Mouse (Mus musculus) MEL (cell line): ENCODE measurements around the gene Sgsm1. TPM values are rescaled to one million over a fixed set of nuclear protein-coding genes. Genes with fewer than 3 reads are reported as not detected.

ENCODE experiments used
- DNase-seq: peaks from one replicate; pipeline ENCODE4 v3.0.0; 2011; ENCODE audit warnings: low read depth, low spot score
- H3K27ac ChIP-seq: 2 replicates; pipeline ENCODE4 v1.5.1; 2012; ENCODE audit warnings: low read depth, mild to moderate bottlenecking, control low read depth, low read length, moderate library complexity; ENCODE audit not compliant: control insufficient read depth
- H3K27me3 ChIP-seq, 2 experiments: fragments of 150-350 bp in 1 of 2; sonication (generic) in 1 of 2; 2 replicates each; pipeline ENCODE4 v1.6.1; 2012; ENCODE audit warnings: low read length in 2 of 2, mild to moderate bottlenecking in 2 of 2, improper control_type of control experiment in 1 of 2, moderate library complexity in 1 of 2; ENCODE audit not compliant: insufficient read depth in 2 of 2, control insufficient read depth in 1 of 2
- H3K36me3 ChIP-seq, 2 experiments: 2 replicates each; pipeline ENCODE4 v1.6.1; 2012 to 2014; ENCODE audit warnings: low read length in 2 of 2, improper control_type of control experiment in 1 of 2, inconsistent platforms in 1 of 2, mild to moderate bottlenecking in 1 of 2; ENCODE audit not compliant: insufficient read depth in 2 of 2, control insufficient read depth in 1 of 2
- H3K4me1 ChIP-seq, 2 experiments: fragments of 150-350 bp in 1 of 2; sonication (generic) in 1 of 2; 2 replicates each; pipeline ENCODE4 v1.6.1; 2012; ENCODE audit warnings: low read length in 2 of 2, improper control_type of control experiment in 1 of 2, mild to moderate bottlenecking in 1 of 2; ENCODE audit not compliant: insufficient read depth in 2 of 2, control insufficient read depth in 1 of 2
- H3K4me3 ChIP-seq, 2 experiments: fragments of 150-350 bp in 1 of 2; sonication (generic) in 1 of 2; 2 replicates each; pipeline ENCODE4 v1.5.1; 2012; ENCODE audit warnings: low read depth in 2 of 2, low read length in 2 of 2, mild to moderate bottlenecking in 2 of 2, moderate library complexity in 2 of 2, control low read depth in 1 of 2, improper control_type of control experiment in 1 of 2; ENCODE audit not compliant: control insufficient read depth in 1 of 2, insufficient read depth in 1 of 2
- H3K79me2 ChIP-seq: 2 replicates; pipeline ENCODE4 v1.6.1; 2012; ENCODE audit warnings: mild to moderate bottlenecking, low read length, moderate library complexity; ENCODE audit not compliant: control insufficient read depth, poor library complexity, insufficient read depth
- H3K9ac ChIP-seq: 2 replicates; pipeline ENCODE4 v1.6.1; 2012; ENCODE audit warnings: low read depth, mild to moderate bottlenecking, control low read depth, low read length, moderate library complexity; ENCODE audit not compliant: control insufficient read depth, poor library complexity, severe bottlenecking
- H3K9me3 ChIP-seq: fragments of 150-350 bp; sonication (generic); replicated peaks from 2 replicates; pipeline ENCODE4 v1.6.1; 2012; ENCODE audit warnings: mild to moderate bottlenecking, low read length, improper control_type of control experiment, moderate library complexity; ENCODE audit not compliant: insufficient read depth
- BHLHE40 ChIP-seq: IDR thresholded peaks from 2 replicates; pipeline ENCODE4 v1.6.1; 2012; ENCODE audit warnings: low read depth, mild to moderate bottlenecking, inconsistent platforms, low read length, improper control_type of control experiment, borderline replicate concordance
- CHD2 ChIP-seq: IDR thresholded peaks from 2 replicates; pipeline ENCODE4 v1.6.1; 2011; ENCODE audit warnings: low read length, improper control_type of control experiment
- CTCF ChIP-seq, 3 experiments: IDR thresholded peaks in 2 of 3; conservative IDR thresholded peaks in 1 of 3; 2 replicates each; pipeline ENCODE4 v1.5.1; 2011 to 2012; ENCODE audit warnings: low read length in 3 of 3, low read depth in 2 of 3, mild to moderate bottlenecking in 2 of 3, improper control_type of control experiment in 1 of 3, inconsistent platforms in 1 of 3, mixed read lengths in 1 of 3, moderate library complexity in 1 of 3; ENCODE audit not compliant: control insufficient read depth in 1 of 3, insufficient read depth in 1 of 3, poor library complexity in 1 of 3, severe bottlenecking in 1 of 3
- E2F4 ChIP-seq: IDR thresholded peaks from 2 replicates; pipeline ENCODE4 v1.6.1; 2011; ENCODE audit warnings: low read depth, low read length, improper control_type of control experiment, borderline replicate concordance
- ELF1 ChIP-seq: IDR thresholded peaks from 2 replicates; pipeline ENCODE4 v1.6.1; 2014; ENCODE audit warnings: low read depth, mild to moderate bottlenecking, inconsistent platforms, low read length, improper control_type of control experiment, moderate library complexity
- GABPA ChIP-seq: IDR thresholded peaks from 2 replicates; pipeline ENCODE4 v1.6.1; 2012; ENCODE audit warnings: low read depth, mild to moderate bottlenecking, inconsistent platforms, low read length, improper control_type of control experiment, moderate library complexity
- HCFC1 ChIP-seq: IDR thresholded peaks from 2 replicates; pipeline ENCODE4 v1.6.1; 2012; ENCODE audit warnings: low read depth, mild to moderate bottlenecking, inconsistent platforms, low read length, improper control_type of control experiment, moderate library complexity
- MAFK ChIP-seq: IDR thresholded peaks from 2 replicates; pipeline ENCODE4 v1.6.1; 2011; ENCODE audit warnings: low read depth, mild to moderate bottlenecking, low read length, improper control_type of control experiment, borderline replicate concordance
- MAX ChIP-seq: IDR thresholded peaks from 2 replicates; pipeline ENCODE4 v1.6.1; 2011; ENCODE audit warnings: low read length, improper control_type of control experiment
- MAZ ChIP-seq: IDR thresholded peaks from 2 replicates; pipeline ENCODE4 v1.6.1; 2012; ENCODE audit warnings: low read depth, mild to moderate bottlenecking, inconsistent platforms, low read length, improper control_type of control experiment
- MEF2A ChIP-seq: IDR thresholded peaks from 2 replicates; pipeline ENCODE4 v1.6.1; 2014; ENCODE audit warnings: low read depth, mild to moderate bottlenecking, inconsistent platforms, low read length, improper control_type of control experiment; ENCODE audit not compliant: poor library complexity, insufficient replicate concordance, severe bottlenecking; ENCODE audit errors: extremely low read depth
- MXI1 ChIP-seq: IDR thresholded peaks from 2 replicates; pipeline ENCODE4 v1.6.1; 2011; ENCODE audit warnings: mild to moderate bottlenecking, low read depth, low read length, improper control_type of control experiment
- MYB ChIP-seq: IDR thresholded peaks from 2 replicates; pipeline ENCODE4 v1.6.1; 2011; ENCODE audit warnings: mild to moderate bottlenecking, low read depth, low read length, improper control_type of control experiment
- POLR2AphosphoS2 ChIP-seq: IDR thresholded peaks from 2 replicates; pipeline ENCODE4 v1.6.1; 2011; ENCODE audit warnings: low read length, improper control_type of control experiment
- POLR2AphosphoS5 ChIP-seq: IDR thresholded peaks from 2 replicates; pipeline ENCODE4 v1.6.1; 2012; ENCODE audit warnings: low read depth, borderline replicate concordance, mild to moderate bottlenecking, inconsistent platforms, low read length, moderate library complexity, mixed read lengths
- RCOR1 ChIP-seq: IDR thresholded peaks from 2 replicates; pipeline ENCODE4 v1.6.1; 2012; ENCODE audit warnings: low read depth, mild to moderate bottlenecking, inconsistent platforms, low read length, improper control_type of control experiment
- SMC3 ChIP-seq: IDR thresholded peaks from 2 replicates; pipeline ENCODE4 v1.6.1; 2011; ENCODE audit warnings: low read depth, low read length, improper control_type of control experiment
- TAL1 ChIP-seq: IDR thresholded peaks from 2 replicates; pipeline ENCODE4 v1.6.1; 2012; ENCODE audit warnings: mild to moderate bottlenecking, inconsistent platforms, low read length, moderate library complexity, mixed read lengths
- TBP ChIP-seq: IDR thresholded peaks from 2 replicates; pipeline ENCODE4 v1.8.0; 2011; ENCODE audit warnings: low read depth, low read length, improper control_type of control experiment
- UBTF ChIP-seq: IDR thresholded peaks from 2 replicates; pipeline ENCODE4 v1.6.1; 2012; ENCODE audit warnings: low read depth, mild to moderate bottlenecking, inconsistent platforms, low read length, improper control_type of control experiment, moderate library complexity, borderline replicate concordance; ENCODE audit not compliant: insufficient read depth
- USF1 ChIP-seq: IDR thresholded peaks from 2 replicates; pipeline ENCODE4 v1.6.1; 2014; ENCODE audit warnings: low read depth, mild to moderate bottlenecking, inconsistent platforms, low read length, improper control_type of control experiment, moderate library complexity
- ZKSCAN1 ChIP-seq: IDR thresholded peaks from 2 replicates; pipeline ENCODE4 v1.6.1; 2012; ENCODE audit warnings: low read depth, mild to moderate bottlenecking, inconsistent platforms, low read length, improper control_type of control experiment, moderate library complexity
- ZMIZ1 ChIP-seq: IDR thresholded peaks from 2 replicates; pipeline ENCODE4 v1.6.1; 2012; ENCODE audit warnings: low read depth, mild to moderate bottlenecking, inconsistent platforms, low read length, improper control_type of control experiment, moderate library complexity
- polyA plus RNA-seq, 2 experiments: library from polyadenylated mRNA; stranded (reverse) in 1 of 2; unstranded in 1 of 2; fragments of >175 nt in 1 of 2; fragments of >200 nt in 1 of 2; gene quantifications; 2 replicates each; pipeline versions ENCODE4 v1.2.1 to v1.2.4; 2012; ENCODE audit warnings: low replicate concordance in 2 of 2, low read depth in 1 of 2; ENCODE audit not compliant: insufficient read length in 2 of 2, insufficient read depth in 1 of 2, missing spikeins in 1 of 2
- total RNA-seq: library from RNA; depleted of rRNA; stranded (reverse); fragments of 300-350 nt; gene quantifications from 2 replicates; pipeline ENCODE4 v1.2.3, GENCODE M21; 2012

Sgsm1 gene
- total and polyA plus RNA-seq, 3 experiments = not detected

DNA sequence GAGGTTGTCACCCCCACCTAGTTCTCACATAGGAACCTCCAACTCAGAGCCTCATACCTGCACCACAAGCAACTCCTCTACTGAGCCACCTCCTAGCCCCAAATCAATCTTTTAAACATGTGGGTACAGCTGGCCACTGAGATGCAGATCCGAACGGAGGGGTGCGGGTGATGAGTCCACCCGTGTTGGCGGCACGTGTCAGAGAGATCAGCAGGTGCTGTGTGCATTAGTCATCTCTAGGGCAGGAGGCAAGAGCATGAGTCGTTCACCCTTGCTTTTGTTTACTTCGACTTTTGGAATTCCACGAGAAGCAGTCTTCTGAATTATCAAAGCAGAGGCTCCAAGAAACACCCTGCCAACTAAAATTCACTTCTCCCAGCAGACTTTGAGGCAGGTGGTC is 106.4 kb downstream of the Sgsm1 start:
- TF ChIP-seq ELF1 = no peak
- TF ChIP-seq CTCF (IDR thresholded peaks at IDR 0.05 in 2 of 3, conservative IDR thresholded peaks at IDR 0.05 in 1 of 3; ENCODE audit: control insufficient read depth in 1 of 3, insufficient read depth in 1 of 3, low read depth in 2 of 3, low read length in 3 of 3, poor library complexity in 1 of 3, severe bottlenecking in 1 of 3) = no peak
- TF ChIP-seq MEF2A = no peak
- TF ChIP-seq POLR2AphosphoS5 = no peak
- TF ChIP-seq SMC3 = no peak
- no peak for TF ChIP-seq MYB
- no peak for TF ChIP-seq POLR2AphosphoS2
- no peak for TF ChIP-seq USF1
- H3K4me1 ChIP-seq = no peaks in the 10 kb centered on the region
- no peaks in the 10 kb centered on the region for H3K9me3 ChIP-seq
- H3K36me3 ChIP-seq = no peaks in the 10 kb centered on the region
- H3K27me3 ChIP-seq = no peaks in the 10 kb centered on the region
- no peaks in the 10 kb centered on the region for H3K79me2 ChIP-seq
- DNase-seq = no peak
- H3K4me3 ChIP-seq = no peak overlapping the region
- H3K27ac ChIP-seq = no peak overlapping the region
- H3K9ac ChIP-seq = no peak overlapping the region

- DNase-seq = no peak
- no peaks in the 10 kb centered on the region for H3K9me3 ChIP-seq
- H3K36me3 ChIP-seq = no peaks in the 10 kb centered on the region
- H3K4me1 ChIP-seq = no peaks in the 10 kb centered on the region
- TF ChIP-seq MXI1 (no peak), ZMIZ1 (no peak), TAL1 (no peak), CHD2 (no peak), UBTF (no peak), TBP (no peak), HCFC1 (no peak), MAZ (no peak), GABPA (no peak), MAFK (no peak), RCOR1 (no peak), SMC3 (no peak), ZKSCAN1 (no peak), E2F4 (no peak), MAX (no peak), BHLHE40 (no peak), USF1 (no peak)
- TF ChIP-seq, all 39 proteins: peak for 0
- Histone ChIP-seq H3K9ac (no peak overlapping the region), H3K27ac (no peak overlapping the region), H3K4me3 (no peak overlapping the region), H3K79me2 (no peaks in the 10 kb centered on the region), H3K27me3 (no peaks in the 10 kb centered on the region)
These were observed 110.8 kb downstream of the Sgsm1 start for GRCm38 (mm10) chr5:113199772-113200134.
